Mouse (Mus musculus) colon, adult 2 months (tissue): Measurements from ENCODE around the gene Olfr690. TPM values are rescaled to one million over a fixed set of nuclear protein-coding genes. Genes with fewer than 3 reads are reported as not detected.

Experiments used
- polyA plus RNA-seq: library from polyadenylated mRNA; depleted of rRNA; stranded (reverse); fragments of >200 nt; gene quantifications from 2 replicates; pipeline ENCODE4 v1.2.3, GENCODE M21; 2012; rRNA removed

Gene Olfr690
- not detected in 2 replicates for polyA plus RNA-seq

GRCm38 (mm10) chr7:105334004-105334403, at the start of gene Olfr690:
Olfr690 (minus strand) TSS chr7:105334104.

DNA sequence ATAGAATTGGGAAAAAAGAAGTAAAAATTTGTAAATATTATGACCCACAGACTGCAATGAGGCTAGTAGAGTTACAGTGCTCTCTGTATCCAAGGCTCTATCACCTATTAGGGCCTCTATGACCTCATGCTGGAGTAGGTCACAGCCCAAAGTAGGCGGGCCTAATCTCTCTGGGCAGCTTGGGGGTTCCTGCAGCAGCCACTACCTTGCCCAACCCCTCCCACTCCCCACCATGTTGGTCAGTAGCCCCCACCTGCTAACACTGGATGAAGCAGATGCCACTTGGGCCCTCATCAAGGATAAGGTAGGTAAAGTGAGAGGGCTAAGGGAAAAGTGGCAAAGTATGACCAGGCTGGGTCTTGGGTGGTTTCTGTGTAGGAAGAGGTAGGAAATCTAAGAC, 41.0 kb upstream of the Olfr690 start, which contains the start of gene Gm5901:
Gene Gm5901, plus strand, starts transcription at position 173 of the 400 bp plus-strand sequence.

DNA sequence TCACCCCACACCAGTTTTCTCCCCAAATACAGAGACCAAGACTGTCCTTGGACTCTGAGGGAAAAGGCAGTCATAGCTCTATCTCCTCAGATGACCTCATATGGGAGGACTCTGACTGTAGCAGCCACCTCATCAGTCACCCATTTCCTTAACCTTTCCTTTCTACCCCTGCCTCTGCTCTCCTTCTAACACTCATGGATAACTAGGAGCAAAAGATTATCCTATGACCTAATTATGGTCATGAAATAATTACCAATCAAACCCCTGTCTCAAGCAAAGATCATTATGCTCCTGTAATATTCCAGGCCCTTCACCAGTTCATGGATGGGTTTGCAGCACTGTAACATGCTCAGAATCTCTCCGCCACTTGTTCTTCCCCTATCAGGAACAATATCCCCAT, 34.0 kb upstream of the Olfr690 start, which contains the start of gene Olfr692:
Gene Olfr692, plus strand, starts transcription at position 301 of the 400 bp plus-strand sequence.

DNA sequence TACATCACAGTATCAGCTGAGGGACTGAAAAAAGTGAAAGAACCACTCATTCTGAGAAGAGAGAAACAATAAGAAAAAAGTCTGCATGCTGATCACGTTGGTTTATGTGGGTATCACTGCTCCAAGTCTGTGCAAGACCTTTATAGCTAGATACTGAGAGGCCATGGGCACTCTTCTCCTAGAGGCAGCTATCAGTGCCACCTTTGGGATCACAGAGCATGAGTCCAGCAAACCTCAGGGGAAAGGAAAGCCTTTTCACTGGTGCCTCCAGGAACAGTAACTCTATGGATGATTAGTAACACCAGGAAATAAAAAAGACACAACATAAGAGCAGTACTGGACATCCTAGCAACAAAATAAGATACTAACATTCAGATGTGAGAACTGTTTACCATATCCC, 8.3 kb upstream of the Olfr690 start, which contains the start of gene Olfr691:
Gene Olfr691, minus strand, starts transcription at position 101 of the 400 bp plus-strand sequence.

GRCm38 (mm10) chr7:105310865-105311264, 23.0 kb downstream of the Olfr690 start, which contains the start of gene Olfr689:
Olfr689 (plus strand) TSS chr7:105311165.

GRCm38 (mm10) chr7:105287795-105288194, 46.1 kb downstream of the Olfr690 start, which contains the start of gene Olfr688:
Olfr688 (plus strand) TSS chr7:105288095.

Other genes with a start within 250 kb of the Olfr690 start
- not detected in 2 replicates for gene Olfr680-ps1, start 241.3 kb downstream of the Olfr690 start, polyA plus RNA-seq
- gene Olfr681, start 217.3 kb downstream of the Olfr690 start, polyA plus RNA-seq = not detected in 2 replicates
- not detected in 2 replicates for gene Olfr683, start 187.1 kb downstream of the Olfr690 start, polyA plus RNA-seq
- gene Olfr684, start 170.5 kb downstream of the Olfr690 start, polyA plus RNA-seq = not detected in 2 replicates
- gene Olfr685, start 148.1 kb downstream of the Olfr690 start, polyA plus RNA-seq = not detected in 2 replicates
- not detected in 2 replicates for gene Olfr686, start 126.6 kb downstream of the Olfr690 start, polyA plus RNA-seq
- not detected in 2 replicates for gene Olfr688, start 46.0 kb downstream of the Olfr690 start, polyA plus RNA-seq
- gene Olfr689, start 22.9 kb downstream of the Olfr690 start, polyA plus RNA-seq = not detected in 2 replicates
- not detected in 2 replicates for gene Olfr691, start 8.2 kb upstream of the Olfr690 start, polyA plus RNA-seq
- gene Olfr692, start 34.1 kb upstream of the Olfr690 start, polyA plus RNA-seq = not detected in 2 replicates
- 0.13 TPM in 1 of 2 replicates, not detected in the other for gene Gm5901, start 40.9 kb upstream of the Olfr690 start, polyA plus RNA-seq
- 85.6 and 111 TPM in 2 replicates for gene Fam160a2, start 66.0 kb upstream of the Olfr690 start, polyA plus RNA-seq
- gene Cnga4, start 70.5 kb upstream of the Olfr690 start, polyA plus RNA-seq = 0.21 and 0.43 TPM in 2 replicates
- 0.14 TPM in 2 replicates for gene Cckbr, start 91.6 kb upstream of the Olfr690 start, polyA plus RNA-seq
- 125 and 141 TPM in 2 replicates for gene Cavin3, start 148.2 kb upstream of the Olfr690 start, polyA plus RNA-seq
- 39.8 and 40.7 TPM in 2 replicates for gene Smpd1, start 220.3 kb upstream of the Olfr690 start, polyA plus RNA-seq
- 37.5 and 52.7 TPM in 2 replicates for gene Apbb1, start 247.5 kb upstream of the Olfr690 start, polyA plus RNA-seq